Mouse (Mus musculus) CH12.LX (cell line): ENCODE results near the gene Macrod2. TPM values are rescaled to one million over a fixed set of nuclear protein-coding genes. Genes with fewer than 3 reads are reported as not detected.

ENCODE experiments used
- DNase-seq: peaks from one replicate; pipeline ENCODE4 v3.0.0-alpha.2; 2013; ENCODE audit errors: extremely low read depth
- H3K27ac ChIP-seq: 2 replicates; pipeline ENCODE4 v1.5.1; 2012; ENCODE audit warnings: low read depth, mild to moderate bottlenecking, control low read depth, moderate library complexity; ENCODE audit not compliant: insufficient read depth
- H3K27me3 ChIP-seq: replicated peaks from 2 replicates; pipeline ENCODE3; 2012; ENCODE audit warnings: inconsistent platforms
- H3K36me3 ChIP-seq, 2 experiments: replicated peaks in 1 of 2; 2 replicates each; pipeline versions ENCODE3 to v1.6.1; 2012; ENCODE audit warnings: inconsistent platforms in 1 of 2, low read length in 1 of 2, mild to moderate bottlenecking in 1 of 2, mixed read lengths in 1 of 2, moderate library complexity in 1 of 2; ENCODE audit not compliant: control insufficient read depth in 1 of 2, insufficient read depth in 1 of 2
- H3K4me1 ChIP-seq, 2 experiments: 2 replicates each; pipeline ENCODE4 v1.6.1; 2012; ENCODE audit warnings: inconsistent platforms in 1 of 2, moderate library complexity in 1 of 2; ENCODE audit not compliant: insufficient read depth in 2 of 2, control insufficient read depth in 1 of 2
- H3K4me2 ChIP-seq: 2 replicates; pipeline ENCODE4 v1.6.1; 2012; ENCODE audit warnings: low read depth, mild to moderate bottlenecking, control low read depth; ENCODE audit not compliant: poor library complexity, insufficient read depth, severe bottlenecking
- H3K4me3 ChIP-seq, 3 experiments: fragments of 150-350 bp in 1 of 3; sonication (generic) in 1 of 3; replicated peaks in 1 of 3; 2 replicates each; pipeline versions ENCODE3 to v1.5.1; 2011 to 2012; ENCODE audit warnings: low read depth in 2 of 3, low read length in 2 of 3, mild to moderate bottlenecking in 2 of 3, moderate library complexity in 2 of 3, control low read depth in 1 of 3, improper control_type of control experiment in 1 of 3, inconsistent platforms in 1 of 3, mixed read lengths in 1 of 3; ENCODE audit not compliant: poor library complexity in 1 of 3
- H3K79me2 ChIP-seq: replicated peaks from 2 replicates; pipeline ENCODE4 v1.6.1; 2012; ENCODE audit warnings: mild to moderate bottlenecking, moderate library complexity; ENCODE audit not compliant: control insufficient read depth, poor library complexity, insufficient read depth, severe bottlenecking; ENCODE audit errors: extremely low read depth
- H3K9ac ChIP-seq: 2 replicates; pipeline ENCODE4 v1.6.1; 2012; ENCODE audit warnings: low read depth, mild to moderate bottlenecking, control low read depth, moderate library complexity; ENCODE audit not compliant: insufficient read depth
- H3K9me3 ChIP-seq: replicated peaks from 2 replicates; pipeline ENCODE3; 2012; ENCODE audit warnings: low read length, inconsistent platforms, mixed read lengths
- BHLHE40 ChIP-seq: IDR thresholded peaks from 2 replicates; pipeline ENCODE4 v1.6.1; 2011; ENCODE audit warnings: mild to moderate bottlenecking, low read depth, low read length, improper control_type of control experiment
- E2F4 ChIP-seq: IDR thresholded peaks from 2 replicates; pipeline ENCODE4 v1.6.1; 2011; ENCODE audit warnings: low read depth, low read length, improper control_type of control experiment; ENCODE audit not compliant: insufficient replicate concordance
- JUND ChIP-seq: conservative IDR thresholded peaks from 2 replicates; pipeline ENCODE4 v1.6.1; 2011; ENCODE audit warnings: low read depth, low read length, improper control_type of control experiment
- MAFK ChIP-seq: IDR thresholded peaks from 2 replicates; pipeline ENCODE4 v1.6.1; 2011; ENCODE audit warnings: low read length, improper control_type of control experiment; ENCODE audit not compliant: insufficient replicate concordance
- MAZ ChIP-seq: IDR thresholded peaks from 2 replicates; pipeline ENCODE4 v1.6.1; 2012; ENCODE audit warnings: low read depth, mild to moderate bottlenecking, inconsistent platforms, low read length, improper control_type of control experiment, moderate library complexity
- MXI1 ChIP-seq: IDR thresholded peaks from 2 replicates; pipeline ENCODE4 v1.6.1; 2011; ENCODE audit warnings: mild to moderate bottlenecking, low read depth, low read length, improper control_type of control experiment
- RAD21 ChIP-seq: IDR thresholded peaks from 2 replicates; pipeline ENCODE4 v1.6.1; 2011; ENCODE audit warnings: low read depth, mild to moderate bottlenecking, low read length, improper control_type of control experiment, moderate library complexity
- SIN3A ChIP-seq: IDR thresholded peaks from 2 replicates; pipeline ENCODE4 v1.6.1; 2012; ENCODE audit warnings: low read length, improper control_type of control experiment, inconsistent platforms
- TCF12 ChIP-seq: IDR thresholded peaks from 2 replicates; pipeline ENCODE4 v1.6.1; 2014; ENCODE audit warnings: low read depth, mild to moderate bottlenecking, inconsistent platforms, low read length, improper control_type of control experiment
- ZKSCAN1 ChIP-seq: IDR thresholded peaks from 2 replicates; pipeline ENCODE4 v1.6.1; 2012; ENCODE audit warnings: low read depth, inconsistent platforms, low read length, improper control_type of control experiment, borderline replicate concordance
- ZMIZ1 ChIP-seq: IDR thresholded peaks from 2 replicates; pipeline ENCODE4 v1.6.1; 2012; ENCODE audit warnings: low read depth, mild to moderate bottlenecking, inconsistent platforms, low read length, improper control_type of control experiment
- ZNF384 ChIP-seq: IDR thresholded peaks from 2 replicates; pipeline ENCODE4 v1.6.1; 2012; ENCODE audit warnings: low read depth, low read length, improper control_type of control experiment, inconsistent platforms
- dilution Hi-C: fragments of 300-500 bp; cut with MboI; formaldehyde crosslinking; loops from 2 replicates; pipeline ENCODE4 v1.14.3; 2020; ENCODE audit warnings: low sequenced_read_pairs; ENCODE audit not compliant: extremely low pct_unique_long_range_greater_than_20kb, extremely low pct_ligation_motif_present
- in situ Hi-C: fragments of 300-500 bp; cut with MboI; formaldehyde crosslinking; loops from 3 replicates; pipeline ENCODE4 v1.14.3; 2019; ENCODE audit warnings: low sequenced_read_pairs, low pct_ligation_motif_present, low pct_unique_long_range_greater_than_20kb, mixed read lengths
- polyA plus RNA-seq: library from polyadenylated mRNA; unstranded; fragments of >175 nt; gene quantifications from 2 replicates; pipeline ENCODE4 v1.2.1, GENCODE M21; 2012; ENCODE audit warnings: low read depth; ENCODE audit not compliant: insufficient read length
- total RNA-seq, 2 experiments: library from RNA; depleted of rRNA; stranded (reverse); fragments of 300-350 nt in 1 of 2; fragments of >200 nt in 1 of 2; gene quantifications; 2 replicates each; pipeline ENCODE4 v1.2.3; 2012 to 2014

The Macrod2 gene
- total and polyA plus RNA-seq, 3 experiments, result not detected

GRCm38 (mm10) chr2:140692461-140692860 is 297.4 kb downstream of the Macrod2 start:
- no peak overlapping the region for H3K4me2 ChIP-seq
- no peaks in the 10 kb centered on the region for H3K27me3 ChIP-seq
- no peaks in the 10 kb centered on the region for H3K4me1 ChIP-seq
- peaks cover 35% of the 10 kb centered on the region for H3K9me3 ChIP-seq
- H3K36me3 ChIP-seq, result no peaks in the 10 kb centered on the region
- no peak overlapping the region for H3K27ac ChIP-seq
- no peak overlapping the region for H3K4me3 ChIP-seq
- DNase-seq, result no peak
- no peaks in the 10 kb centered on the region for H3K79me2 ChIP-seq
- H3K9ac ChIP-seq, result no peak overlapping the region
- in situ Hi-C loops, result no loop called here
- no peak for TF ChIP-seq SIN3A
- TF ChIP-seq MXI1, result no peak
- no peak for TF ChIP-seq RAD21
- no peak for TF ChIP-seq JUND
- TF ChIP-seq, all 38 proteins: peak for 0
- dilution Hi-C loops, result no loop called here

GRCm38 (mm10) chr2:140693845-140694244 is 298.7 kb downstream of the Macrod2 start:
- TF ChIP-seq MAZ (no peak), TCF12 (no peak), E2F4 (no peak), BHLHE40 (no peak), MAFK (no peak), SIN3A (no peak), ZKSCAN1 (no peak)
- H3K27ac ChIP-seq, result no peak overlapping the region
- no peak overlapping the region for H3K4me3 ChIP-seq
- no peaks in the 10 kb centered on the region for H3K36me3 ChIP-seq
- in situ Hi-C loops (no loop called here), dilution Hi-C loops (no loop called here)
- no peaks in the 10 kb centered on the region for H3K79me2 ChIP-seq
- H3K4me2 ChIP-seq, result no peak overlapping the region
- no peaks in the 10 kb centered on the region for H3K27me3 ChIP-seq
- H3K9ac ChIP-seq, result no peak overlapping the region
- DNase-seq, result no peak
- no peaks in the 10 kb centered on the region for H3K4me1 ChIP-seq
- H3K9me3 ChIP-seq, result peaks cover 33% of the 10 kb centered on the region

- Histone ChIP-seq H3K4me1 (no peaks in the 10 kb centered on the region), H3K79me2 (no peaks in the 10 kb centered on the region), H3K9ac (no peak overlapping the region), H3K4me3 (no peak overlapping the region), H3K27me3 (no peaks in the 10 kb centered on the region), H3K4me2 (no peak overlapping the region), H3K36me3 (no peaks in the 10 kb centered on the region), H3K9me3 (peaks cover 36% of the 10 kb centered on the region), H3K27ac (no peak overlapping the region)
- dilution Hi-C loops (no loop called here), in situ Hi-C loops (no loop called here)
- no peak for TF ChIP-seq ZNF384
- no peak for TF ChIP-seq BHLHE40
- TF ChIP-seq MAFK, result no peak
- no peak for TF ChIP-seq ZMIZ1
- no peak for DNase-seq
These were observed 303.5 kb downstream of the Macrod2 start for GRCm38 (mm10) chr2:140698585-140698984.
